Mouse (Mus musculus): Measurements from ENCODE around the gene Sacm1l. TPM values are rescaled to one million over a fixed set of nuclear protein-coding genes. Genes with fewer than 3 reads are reported as not detected.

The Sacm1l gene
- total RNA-seq, 2 experiments from 2014 or later: 25.8 to 30.0 TPM

Other genes starting within 250 kb of the Sacm1l start
- gene Lars2, start 162.8 kb upstream of the Sacm1l start, total RNA-seq (2021): 10 to 100 TPM; 46.4 to 94.9 TPM
- 10 to 100 TPM; 49.4 to 58.0 TPM for gene Limd1, start 51.1 kb upstream of the Sacm1l start, total RNA-seq (2021)
- not detected for gene Slc6a20b, start 102.8 kb downstream of the Sacm1l start, total RNA-seq (2021)
- gene Ccr9, start 148.7 kb downstream of the Sacm1l start, total RNA-seq (2021): under 1 TPM in 1 of 2 experiments, not detected in 1; 0.20 TPM
- gene Slc6a20a, start 149.1 kb downstream of the Sacm1l start, total RNA-seq (2021): not detected
- 10 to 100 TPM; 35.3 to 41.7 TPM for gene Lztfl1, start 187.9 kb downstream of the Sacm1l start, total RNA-seq (2021)

Measured in gastrocnemius, postnatal 4 days (tissue).